Mouse (Mus musculus) frontal cortex, postnatal 36 days (tissue): ENCODE measurements around the gene Cfap43.

ENCODE experiments used
- DNase-seq, 2 experiments: peaks; one replicate each; pipeline ENCODE4 v3.0.0; 2022; ENCODE audit warnings: low spot score in 2 of 2

Gene Cfap43

DNA sequence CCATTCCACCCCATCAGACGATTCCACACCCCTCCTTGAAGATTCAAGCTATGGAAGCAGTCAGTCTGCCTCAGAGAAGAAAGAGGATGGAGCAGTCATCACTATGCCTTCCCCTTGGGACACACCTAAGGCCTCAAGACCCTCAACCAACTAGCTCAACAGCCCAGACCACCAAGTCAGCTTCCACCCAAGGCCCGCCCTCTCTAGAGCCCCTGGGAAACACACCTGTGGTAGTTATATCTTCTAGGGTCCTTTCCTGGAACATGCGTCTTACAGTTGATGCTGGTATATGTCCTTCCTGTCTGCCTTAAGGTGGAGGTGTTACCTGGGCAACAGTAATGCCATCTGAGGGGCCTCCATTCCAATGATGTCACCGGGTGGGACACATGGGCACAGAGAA is 4.9 kb downstream of the Cfap43 start:
- DNase-seq = no peak

- DNase-seq = no peak
These were observed 5.7 kb downstream of the Cfap43 start for GRCm38 (mm10) chr19:47913344-47913743.

DNA sequence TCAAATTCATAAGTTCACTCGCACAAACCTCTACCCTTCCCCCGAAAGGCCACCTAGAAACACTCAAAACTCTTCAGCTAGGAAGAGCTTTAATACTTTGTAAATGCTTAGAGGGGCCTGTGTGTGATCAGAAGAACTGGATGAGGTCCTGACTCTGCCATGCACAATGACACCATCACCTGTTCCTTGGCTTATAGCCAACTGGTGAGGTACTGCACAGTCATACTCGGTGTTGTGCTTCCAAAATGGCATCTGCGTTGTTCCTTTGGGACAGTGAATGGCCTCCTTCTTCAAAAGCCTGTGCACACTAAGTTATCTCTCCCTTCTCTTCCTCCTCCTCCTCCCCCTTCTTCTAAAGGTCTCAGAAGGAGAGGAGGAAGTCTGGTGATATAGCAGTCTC is 8.3 kb downstream of the Cfap43 start:
- DNase-seq = no peak

GRCm38 (mm10) chr19:47910117-47910618 is 8.9 kb downstream of the Cfap43 start:
- DNase-seq = no peak

GRCm38 (mm10) chr19:47909387-47910116 is 9.5 kb downstream of the Cfap43 start:
- DNase-seq = no peak

DNA sequence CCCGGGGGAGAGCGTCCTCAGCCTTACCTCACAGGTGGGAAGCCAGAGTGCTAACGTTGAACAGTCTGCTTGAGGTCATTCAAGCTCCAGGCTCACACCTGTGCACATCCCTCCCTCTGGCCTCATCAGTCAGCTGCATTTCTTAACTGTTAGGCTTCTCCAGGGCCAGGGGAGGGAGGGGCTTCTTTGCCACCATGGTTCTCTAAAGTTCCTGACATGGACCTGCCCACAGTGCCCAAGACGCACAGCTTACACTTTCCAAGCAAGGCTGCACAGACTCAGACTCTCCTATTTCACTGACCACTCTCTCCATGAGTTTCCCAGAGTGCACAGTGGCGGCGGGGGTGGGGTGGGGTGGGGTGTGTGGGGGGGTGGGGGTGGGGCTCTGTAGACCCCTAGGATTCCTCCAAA is 10.1 kb downstream of the Cfap43 start:
- no peak for DNase-seq

- DNase-seq = no peak
These were observed 11.5 kb downstream of the Cfap43 start for GRCm38 (mm10) chr19:47907596-47907995.

DNA sequence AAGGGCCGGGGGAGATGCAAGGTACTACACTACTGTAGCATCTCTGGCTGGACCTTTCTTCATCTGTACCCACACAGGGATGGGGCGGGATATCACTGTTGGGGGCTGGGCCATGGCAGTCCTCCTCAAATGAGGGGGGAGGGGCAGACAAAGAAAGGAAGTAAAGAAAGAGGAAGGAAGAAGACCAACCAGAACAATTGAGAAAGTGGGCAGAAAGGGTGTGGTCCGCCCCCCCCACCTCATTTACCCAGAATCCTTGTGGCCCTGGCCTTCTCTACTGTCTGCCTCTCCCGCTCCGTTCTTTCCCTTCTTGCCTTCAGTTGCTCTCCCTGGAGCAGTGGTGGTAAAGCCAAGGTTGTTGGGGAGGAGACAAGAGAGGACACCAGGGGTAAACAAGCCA is 13.5 kb downstream of the Cfap43 start:
- DNase-seq = no peak

DNA sequence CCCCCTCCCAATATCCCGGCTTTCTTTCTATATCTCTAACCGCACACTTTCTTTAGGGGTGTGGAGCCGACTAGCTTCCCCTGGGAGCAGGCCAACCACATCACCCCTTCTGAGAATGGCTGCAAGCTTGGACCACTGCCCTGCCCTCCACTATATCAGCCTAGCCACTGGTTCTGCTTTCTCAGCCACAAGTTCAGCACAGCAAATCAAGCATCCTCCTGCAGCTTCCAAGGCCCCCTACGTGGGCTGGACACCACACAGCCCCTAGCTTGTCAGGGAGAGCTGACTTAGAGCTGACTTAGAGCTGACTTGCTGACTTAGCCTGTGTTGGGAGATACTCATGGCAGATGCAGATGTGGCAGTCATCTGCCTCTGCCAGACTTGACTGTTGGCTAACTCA is 14.0 kb downstream of the Cfap43 start:
- no peak for DNase-seq

DNA sequence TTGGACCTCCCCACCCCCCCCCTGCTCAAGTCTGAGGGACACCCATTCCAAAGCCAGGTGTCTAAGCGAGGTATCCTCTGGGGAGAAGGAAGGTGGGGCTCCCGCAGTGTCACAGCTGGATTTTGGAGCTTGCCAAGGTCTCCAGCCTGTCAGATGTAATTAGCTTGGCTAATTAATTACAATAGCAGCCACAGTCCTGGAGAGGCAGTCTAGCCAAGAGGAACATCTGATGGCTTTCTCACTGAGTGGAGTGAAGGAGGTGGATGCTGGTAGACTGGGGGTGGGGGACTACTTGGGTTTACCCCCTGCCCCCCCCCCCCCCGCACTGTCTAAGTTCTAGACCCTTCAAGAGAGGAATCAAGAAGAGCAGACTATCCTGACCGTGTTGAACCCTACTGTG is 15.4 kb downstream of the Cfap43 start:
- DNase-seq = no peak

GRCm38 (mm10) chr19:47902316-47903201 is 16.5 kb downstream of the Cfap43 start:
- DNase-seq = no peak

DNA sequence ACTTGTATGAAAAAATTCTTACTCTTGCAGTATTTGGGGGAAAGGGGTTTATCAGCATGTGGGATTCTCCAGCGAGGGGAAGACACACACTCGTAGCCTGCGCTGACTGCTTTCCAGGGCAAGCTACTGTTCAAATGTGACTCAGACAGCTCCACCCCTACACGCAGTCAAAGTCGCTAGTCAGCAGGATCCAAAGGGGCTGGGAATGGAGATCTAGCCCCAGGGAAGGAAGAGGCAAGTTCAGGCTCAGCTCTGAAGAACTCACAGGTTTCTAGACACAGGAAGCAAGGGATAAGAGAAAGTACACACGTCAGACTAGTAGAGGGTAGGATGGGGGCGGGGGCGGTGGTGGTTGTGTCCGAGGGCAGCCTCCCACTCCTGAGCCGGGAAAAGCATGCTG is 18.5 kb downstream of the Cfap43 start:
- DNase-seq = no peak

DNA sequence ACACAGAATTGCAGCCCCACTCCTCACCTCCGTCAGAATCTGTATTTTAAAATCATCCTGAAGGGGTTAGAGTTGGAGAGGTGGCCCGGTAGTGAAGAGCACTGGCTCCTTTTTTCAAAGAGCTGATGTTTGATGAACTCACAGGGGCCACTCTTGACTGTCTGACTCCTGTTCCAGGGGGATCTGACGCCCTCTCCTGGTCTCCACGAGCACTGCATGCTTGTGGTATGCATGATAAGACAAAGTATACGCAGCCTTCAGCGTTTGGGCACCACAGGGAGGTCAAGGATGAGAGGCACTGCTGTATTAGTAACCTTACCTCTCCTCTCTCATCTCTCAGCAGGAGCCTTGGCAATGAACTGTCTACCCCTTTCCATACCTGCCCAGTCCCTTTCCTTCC is 19.1 kb downstream of the Cfap43 start:
- DNase-seq = no peak

GRCm38 (mm10) chr19:47898472-47899079 is 20.5 kb downstream of the Cfap43 start:
- no peak for DNase-seq

DNA sequence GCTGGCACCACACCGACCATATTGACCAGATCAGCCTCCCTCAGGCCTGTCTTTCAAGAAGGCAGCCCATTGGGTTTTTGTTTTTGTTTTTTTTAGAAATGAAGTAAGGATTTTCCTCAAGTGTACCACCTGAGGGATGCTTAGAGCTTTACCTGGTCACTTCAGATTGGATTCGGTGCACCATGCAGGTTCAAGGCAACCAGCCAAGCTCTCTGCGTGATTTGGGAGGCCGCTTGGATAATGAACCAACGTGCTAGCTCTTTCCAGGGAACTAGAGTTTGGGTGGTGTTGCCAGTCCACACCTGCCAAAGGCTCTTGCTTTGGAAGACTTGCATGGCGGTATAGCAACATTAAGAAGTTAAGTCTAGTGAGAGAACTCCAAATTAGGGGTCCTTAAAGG is 26.0 kb downstream of the Cfap43 start:
- DNase-seq = no peak

DNA sequence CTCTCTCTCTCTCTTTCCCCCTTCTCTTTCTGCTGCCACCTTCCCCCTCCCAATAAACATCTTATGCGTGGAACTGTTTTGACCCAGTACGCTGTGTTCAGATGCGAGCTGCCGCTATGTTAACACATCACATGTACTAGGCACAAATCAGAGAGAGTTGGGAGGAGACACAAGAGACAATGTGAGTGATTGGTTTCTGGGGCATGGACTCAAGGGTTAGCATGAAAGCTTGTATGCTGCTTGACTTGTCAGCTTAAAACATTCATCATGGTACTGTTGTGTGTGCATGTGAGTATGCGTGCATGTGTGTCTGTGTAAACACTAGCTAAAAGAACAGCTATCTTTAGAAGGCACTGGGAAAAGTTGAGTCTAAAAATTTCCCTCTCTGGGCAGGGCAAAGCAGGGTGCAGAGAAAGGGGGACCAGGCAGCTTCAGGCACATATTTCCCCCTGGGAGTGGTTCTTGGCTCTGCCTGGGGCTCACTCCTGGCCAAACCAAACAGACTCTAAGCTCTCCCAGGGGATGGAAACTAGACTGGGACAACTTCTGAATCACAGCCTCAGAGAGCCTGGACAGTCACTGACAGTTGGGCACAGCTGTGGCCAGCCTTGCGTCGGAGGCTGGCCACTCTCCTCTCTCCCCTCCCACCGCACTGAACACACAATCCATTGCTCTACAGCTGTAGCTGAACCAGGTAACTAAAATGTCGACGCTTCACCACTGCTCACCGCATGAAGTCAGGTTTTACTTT is 27.4 kb downstream of the Cfap43 start:
- no peak for DNase-seq

- no peak for DNase-seq
These were observed 28.5 kb downstream of the Cfap43 start for GRCm38 (mm10) chr19:47890489-47891130.

- DNase-seq = no peak
These were observed 31.1 kb downstream of the Cfap43 start for GRCm38 (mm10) chr19:47888037-47888436.

DNA sequence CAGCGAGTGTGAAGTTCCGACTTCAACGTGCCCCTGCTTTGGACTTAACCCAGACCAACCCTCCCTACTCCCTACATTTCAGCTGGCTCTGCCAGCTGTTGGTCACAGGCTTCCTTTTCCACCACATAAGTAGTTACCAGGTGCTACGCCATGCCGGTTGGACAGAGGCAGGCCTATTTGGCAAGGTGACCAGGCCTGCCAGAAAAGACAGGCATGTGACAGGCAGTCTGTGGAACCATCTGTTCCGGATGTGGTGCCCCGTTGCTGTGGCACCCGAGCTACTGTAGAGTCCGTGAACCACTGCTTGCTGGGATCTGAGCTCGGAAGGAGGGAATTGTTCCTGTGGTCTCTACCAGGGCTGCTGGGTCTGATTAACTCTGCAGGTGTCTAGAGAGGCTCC is 31.7 kb downstream of the Cfap43 start:
- DNase-seq = no peak

- DNase-seq = no peak
These were observed 32.5 kb downstream of the Cfap43 start for GRCm38 (mm10) chr19:47886617-47887016.

DNA sequence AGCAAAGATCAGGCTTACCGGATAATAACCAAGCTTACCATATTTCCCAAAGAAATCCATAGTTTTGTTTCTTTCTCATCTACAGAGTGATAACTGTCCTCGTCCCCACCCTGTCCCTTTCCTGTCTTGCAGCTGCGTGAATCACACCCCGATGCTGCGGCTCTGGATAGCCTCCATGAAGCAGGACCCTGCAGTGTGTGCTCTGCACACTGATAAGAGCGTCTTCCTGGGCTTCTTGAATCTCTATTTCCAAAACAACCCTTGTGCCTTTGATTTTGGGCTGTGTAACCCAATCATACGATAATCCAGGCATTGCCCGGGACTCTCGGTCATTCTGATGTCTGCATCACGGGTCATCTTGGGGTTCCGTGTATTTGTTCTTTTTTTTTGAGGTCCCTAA is 33.2 kb downstream of the Cfap43 start:
- no peak for DNase-seq
